Mouse (Mus musculus): ENCODE measurements at regions not wholly inside any gene's neighbourhood (a gene's known extent, or its start where the extent isn't known, plus 50 kb on each side); places are given as distances from the start of the nearest gene placed in this dataset.
A peak's percentile ranks its signal among the peaks of the same experiment; 100 is the strongest.
"Not testable (repeated sequence)": the region's sequence is repeated elsewhere in the genome, so short reads cannot be mapped to it uniquely, and the experiment has no call there.

DNA sequence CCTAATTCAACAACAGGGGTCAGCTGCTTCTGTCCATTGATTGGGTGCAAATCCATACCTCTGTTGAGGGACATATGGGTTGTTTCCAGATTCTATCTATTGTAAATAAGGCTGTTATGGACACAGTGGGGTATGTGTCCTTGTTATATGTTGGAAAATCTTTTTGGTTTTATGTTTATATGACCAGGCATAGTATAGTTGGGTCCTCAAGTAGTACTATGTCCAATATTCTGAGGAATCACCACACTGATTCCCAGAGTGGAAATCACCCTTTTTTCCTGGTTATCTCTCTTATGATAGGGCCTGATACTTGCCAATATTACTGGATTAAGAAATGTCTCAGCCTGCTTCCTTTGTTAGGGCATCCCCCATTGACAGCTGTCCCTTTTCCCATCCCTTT lies 1471.0 kb downstream of the Kcnt2 start:
- no peak for DNase-seq

DNA sequence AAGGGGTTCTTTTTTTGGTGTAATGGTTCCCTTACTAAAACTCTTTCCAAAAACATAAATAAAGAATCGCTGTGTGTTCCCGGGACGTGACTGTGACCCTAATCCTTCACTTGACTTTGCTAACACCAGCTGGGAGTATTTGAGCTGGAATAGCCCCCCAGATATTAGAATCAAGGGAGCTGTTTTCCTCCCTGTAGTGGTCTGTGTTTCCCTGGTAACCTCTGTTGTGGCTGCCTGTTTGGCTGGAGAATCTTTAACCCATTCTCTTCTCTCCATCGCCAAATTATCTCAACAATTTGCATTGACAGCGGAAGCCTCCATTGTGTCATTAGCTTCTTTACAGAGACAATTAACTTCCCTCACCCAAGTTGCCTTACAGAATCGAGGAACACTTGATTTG lies 1471.6 kb downstream of the Kcnt2 start:
- no peak for DNase-seq

DNA sequence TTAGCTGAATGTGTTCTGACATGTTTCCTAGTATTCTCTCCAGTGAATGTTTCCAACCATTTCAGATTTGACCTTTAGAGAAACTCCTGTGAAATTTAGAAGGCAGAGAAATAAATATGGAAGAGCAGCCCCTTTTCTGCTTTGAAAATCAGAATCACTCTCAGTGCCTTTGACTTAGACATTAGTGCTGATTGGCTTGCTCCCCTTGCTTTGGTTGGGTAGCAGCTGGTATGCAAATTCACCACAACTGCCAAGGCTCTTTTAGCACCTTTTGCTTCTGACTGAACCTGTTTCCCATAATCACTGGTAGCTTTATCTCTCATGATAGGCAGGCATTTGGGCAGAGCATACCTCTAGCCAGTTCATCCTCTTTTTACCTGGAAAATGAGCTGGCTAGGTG lies 1495.3 kb downstream of the Kcnt2 start:
- no peak for DNase-seq

DNA sequence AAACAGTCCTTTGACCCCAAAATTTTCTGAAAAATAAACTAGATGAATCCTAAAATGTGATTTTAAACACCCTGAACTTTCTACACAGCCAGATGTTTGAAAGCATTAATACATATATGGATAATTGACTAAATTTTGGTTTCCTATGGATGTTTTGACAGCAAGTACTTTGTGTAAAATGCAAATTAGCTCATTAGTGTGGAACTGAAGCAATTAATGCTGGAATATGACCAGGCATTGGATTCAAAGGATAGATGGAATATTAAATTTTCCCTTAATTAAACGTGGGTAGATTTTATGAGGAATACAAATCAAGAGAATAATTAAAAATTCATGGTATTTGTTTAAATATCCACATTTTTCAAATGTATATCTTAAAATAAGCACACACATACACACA lies 1530.1 kb downstream of the Kcnt2 start:
- DNase-seq: no peak

DNA sequence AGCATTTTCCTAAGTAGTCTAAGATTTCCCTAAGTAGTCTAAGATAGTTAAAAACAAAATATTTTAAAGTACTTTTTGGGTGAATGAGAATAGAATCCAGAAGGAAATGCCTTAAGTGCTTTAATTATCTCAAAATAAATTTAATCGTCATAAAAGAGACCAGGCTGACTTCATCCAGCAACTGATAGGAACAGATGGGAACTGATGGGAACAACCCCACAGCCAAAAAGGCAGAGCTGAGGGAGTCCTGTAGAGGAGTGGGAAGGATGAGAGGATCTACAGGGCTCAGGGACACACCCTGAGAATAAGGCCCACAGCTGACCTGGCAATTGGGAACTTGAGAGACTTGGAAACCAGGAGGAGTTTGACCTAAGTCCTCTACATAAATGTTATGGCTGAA lies 1537.4 kb downstream of the Kcnt2 start:
- DNase-seq: no peak

DNA sequence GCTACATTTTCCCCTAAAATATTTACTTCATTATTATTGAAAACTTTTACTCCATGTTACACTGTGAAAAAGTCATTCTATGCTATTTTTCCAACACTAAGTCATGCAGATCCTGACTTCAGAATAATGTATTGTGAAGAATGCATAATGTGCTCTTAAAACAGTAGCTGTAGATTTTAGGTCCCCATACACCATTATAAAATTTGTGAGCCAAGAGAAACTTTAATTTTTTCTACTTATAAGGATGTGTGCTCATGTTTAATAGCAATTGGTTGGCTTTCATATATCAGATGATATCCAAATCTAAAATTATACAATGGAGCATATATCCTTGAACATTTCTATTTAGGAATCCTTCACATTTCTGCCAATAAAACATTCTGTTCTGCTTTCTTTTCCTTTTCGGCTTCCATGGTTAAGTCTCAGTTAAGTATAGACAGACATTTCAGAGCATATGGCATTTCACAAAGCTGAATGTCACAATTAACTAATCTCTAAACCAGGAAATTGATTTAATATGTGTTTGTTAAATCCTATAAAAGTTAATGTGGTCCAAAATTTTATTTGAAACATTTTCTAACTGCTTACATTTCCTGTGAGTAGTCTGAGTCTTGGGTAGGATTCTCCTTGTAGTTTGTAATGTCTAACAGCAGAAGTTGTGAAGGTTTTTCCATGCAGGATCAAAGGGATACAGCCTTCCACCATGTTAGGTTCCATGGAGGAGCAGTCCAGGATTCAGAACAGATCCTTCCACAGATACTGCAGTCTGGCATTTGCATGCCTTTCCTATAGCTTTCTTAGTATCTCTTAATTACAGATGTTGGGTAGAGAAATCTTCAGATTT lies 1567.6 kb downstream of the Kcnt2 start:
- DNase-seq: no peak

DNA sequence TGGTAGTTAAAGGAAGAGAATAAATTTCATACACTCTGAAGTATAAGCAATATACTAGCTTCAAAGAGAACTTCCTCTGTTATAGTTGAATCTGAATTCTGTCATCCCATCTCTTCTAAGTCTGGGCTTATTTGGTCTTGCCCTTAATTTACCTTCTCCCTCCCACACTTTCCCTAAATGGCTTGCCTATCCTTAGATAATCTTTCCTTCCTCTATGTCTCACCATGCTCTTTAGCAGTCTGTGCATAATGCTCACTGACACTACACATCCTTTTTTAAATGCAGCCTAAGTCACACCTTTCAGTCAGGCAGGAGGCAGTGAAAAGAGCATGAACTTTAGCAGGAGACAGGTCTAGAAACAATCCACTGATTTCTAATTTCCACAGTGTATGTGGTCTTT lies 1585.5 kb downstream of the Kcnt2 start:
- DNase-seq: no peak

DNA sequence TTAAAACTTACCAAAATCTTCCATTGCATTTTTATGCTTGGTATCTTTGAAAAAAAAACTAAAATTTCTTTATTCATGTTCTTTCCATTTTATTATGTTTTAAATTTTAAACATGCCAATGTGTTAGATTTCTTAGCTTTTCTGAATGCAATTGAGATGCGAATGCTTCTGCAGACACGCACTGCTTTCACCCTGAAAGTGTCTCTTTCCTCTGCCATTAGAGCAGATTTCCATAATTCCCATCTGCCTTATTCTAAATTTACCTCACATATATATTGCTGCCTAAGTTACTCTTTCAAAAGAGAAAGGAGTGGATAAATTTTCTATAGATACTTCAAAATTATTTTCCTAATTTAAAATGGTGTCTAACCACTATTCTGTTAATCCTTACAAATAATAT lies 1596.6 kb downstream of the Kcnt2 start:
- no peak for DNase-seq

DNA sequence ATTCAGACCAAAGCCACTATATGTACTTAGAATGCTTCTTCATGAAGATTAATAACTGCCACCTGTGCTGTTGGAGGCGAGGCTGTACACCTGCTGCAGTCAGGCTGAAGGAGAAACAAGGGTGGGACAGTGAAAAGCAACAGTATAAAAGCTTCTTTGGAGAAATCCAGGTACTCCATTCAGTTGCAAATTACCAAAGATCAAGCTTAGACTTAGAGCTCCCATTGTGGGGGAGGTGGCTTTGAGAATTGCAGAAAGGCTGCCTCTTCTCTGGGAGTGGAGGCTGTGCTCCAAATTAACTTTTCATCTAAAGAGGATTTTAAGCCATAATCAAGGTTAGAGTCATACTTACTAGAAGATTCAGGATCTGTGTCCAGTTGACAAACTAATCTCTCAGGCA lies 1607.9 kb downstream of the Kcnt2 start:
- DNase-seq: not testable (repeated sequence)

DNA sequence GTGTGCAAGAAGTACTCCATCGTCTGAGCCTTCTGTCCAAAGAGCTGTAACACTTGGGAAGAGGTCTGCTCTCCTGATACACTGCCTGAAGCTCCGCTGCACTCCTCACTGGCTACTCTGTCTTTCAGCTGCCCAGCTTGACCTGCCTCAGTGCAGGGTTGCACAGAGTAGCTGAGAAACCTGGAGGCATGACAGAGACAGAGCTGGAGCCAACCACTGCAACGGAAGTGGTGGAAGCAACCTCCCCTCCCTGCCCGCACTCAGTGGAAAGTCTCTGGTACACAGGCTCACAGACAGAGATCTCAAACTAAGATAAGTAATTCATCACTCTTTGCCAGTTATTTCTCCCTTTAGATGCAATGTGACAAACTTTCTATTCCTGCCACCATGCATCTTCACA lies 1638.4 kb downstream of the Kcnt2 start:
- no peak for DNase-seq

DNA sequence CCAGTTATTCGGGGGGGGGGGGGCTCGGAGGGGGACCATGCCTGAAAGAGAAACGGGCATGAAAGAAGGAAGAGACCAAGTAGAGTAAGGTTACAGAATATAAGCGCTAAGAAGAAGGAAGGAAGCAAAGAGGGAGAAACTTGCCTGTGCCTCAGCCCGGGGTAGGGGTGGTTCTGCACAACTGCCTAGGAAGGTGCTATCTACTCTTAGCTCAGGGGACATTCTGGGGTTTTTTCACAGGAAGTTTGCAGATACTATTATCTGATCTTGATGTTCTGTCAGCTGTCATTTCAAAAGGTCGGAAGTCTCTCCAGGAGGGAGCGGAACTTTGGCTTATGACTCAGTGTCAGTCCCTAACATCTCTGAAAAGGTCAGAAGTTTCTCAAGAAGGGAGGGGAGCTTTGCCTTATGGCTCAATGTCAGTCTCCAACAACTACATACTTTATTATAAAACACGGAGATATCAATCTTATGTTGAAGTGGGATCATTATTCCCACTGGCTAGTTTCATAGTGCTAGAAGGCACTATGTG lies 1652.0 kb downstream of the Kcnt2 start:
- DNase-seq: no peak

DNA sequence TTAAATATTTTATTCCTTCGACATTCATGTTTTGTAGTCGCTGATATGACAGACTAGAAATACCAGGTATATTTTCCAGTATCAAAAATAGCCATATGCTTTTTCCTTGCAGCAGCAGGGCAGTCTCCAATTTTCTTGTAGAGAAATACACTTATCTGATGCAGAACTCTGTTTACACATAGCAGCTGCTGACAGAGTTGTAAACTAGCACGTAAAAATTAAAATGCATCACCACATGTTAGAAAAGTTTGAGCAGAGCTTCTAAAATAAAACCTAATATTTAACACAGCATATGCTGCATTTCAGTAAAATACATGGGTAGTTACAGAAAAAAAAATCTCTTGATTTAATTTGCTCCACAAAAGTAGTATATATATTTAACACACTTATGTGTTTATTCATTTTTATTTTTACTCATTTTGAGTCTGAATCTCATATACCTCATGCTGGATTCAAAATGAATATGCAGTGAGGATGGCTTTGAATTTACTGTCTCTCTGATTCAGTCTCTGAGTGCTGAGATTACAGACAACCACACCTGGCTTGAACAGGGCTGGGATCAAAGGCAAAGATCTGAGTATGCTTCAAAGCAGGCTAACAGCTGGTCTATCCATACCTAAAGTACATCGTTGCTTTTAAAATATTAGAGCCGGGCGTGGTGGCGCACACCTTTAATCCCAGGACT lies 1665.9 kb downstream of the Kcnt2 start:
- no peak for DNase-seq

DNA sequence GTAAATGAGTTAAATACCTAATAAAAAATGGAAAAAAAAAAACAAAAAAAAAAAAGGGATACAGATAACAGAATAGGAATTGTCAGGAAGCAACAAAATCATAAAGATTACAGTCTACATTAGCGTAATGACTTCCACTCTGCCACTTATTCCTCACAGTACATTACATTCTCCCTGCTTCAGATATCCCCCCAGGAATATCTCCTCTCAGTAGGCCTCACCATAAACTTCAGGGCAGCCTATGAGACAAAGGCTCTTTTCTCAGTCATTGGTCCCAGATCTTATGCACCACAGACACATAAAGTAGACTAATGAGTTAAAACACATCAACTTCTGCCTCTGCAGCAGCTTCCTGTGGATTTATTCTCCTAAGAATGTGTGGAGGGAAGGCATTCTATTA lies 1680.2 kb downstream of the Kcnt2 start:
- DNase-seq: no peak

DNA sequence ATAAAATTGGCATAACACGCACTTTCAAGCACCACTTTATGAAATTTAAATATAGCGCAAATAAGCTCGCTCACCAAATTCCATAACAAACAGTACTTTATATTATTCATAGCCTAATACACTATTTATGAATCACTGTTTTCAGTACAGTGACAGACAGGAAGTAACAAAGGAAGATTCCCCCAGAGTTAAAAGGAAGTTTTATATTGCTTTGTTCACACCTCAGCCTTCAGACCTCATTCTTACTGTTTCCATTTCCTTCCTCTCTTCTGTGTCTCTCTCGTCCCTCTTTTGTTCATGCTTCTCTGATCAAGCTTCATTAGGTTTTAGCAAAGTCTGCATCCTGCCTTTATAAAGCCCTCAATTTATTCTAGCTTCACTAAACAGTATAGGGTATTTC lies 1680.8 kb downstream of the Kcnt2 start:
- DNase-seq: no peak

DNA sequence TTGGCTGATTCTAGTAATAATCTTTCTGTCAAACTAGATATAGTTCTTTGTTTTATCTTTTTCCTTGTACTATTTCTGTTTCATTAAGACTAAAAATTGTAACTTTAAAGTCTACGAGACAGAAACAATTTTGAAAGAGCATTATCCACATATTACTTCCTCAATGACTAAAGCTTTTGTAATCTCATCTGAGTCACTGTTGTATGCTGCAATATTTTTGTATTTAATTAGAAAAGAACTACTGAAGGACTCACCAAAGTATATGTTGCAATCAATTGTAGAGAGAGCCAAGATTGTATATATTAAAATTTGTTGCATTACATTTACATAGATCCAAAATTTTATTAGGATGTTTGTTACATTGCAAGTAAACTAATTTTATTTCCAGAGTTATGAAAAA lies 1692.4 kb upstream of the B3galt2 start:
- no peak for DNase-seq

DNA sequence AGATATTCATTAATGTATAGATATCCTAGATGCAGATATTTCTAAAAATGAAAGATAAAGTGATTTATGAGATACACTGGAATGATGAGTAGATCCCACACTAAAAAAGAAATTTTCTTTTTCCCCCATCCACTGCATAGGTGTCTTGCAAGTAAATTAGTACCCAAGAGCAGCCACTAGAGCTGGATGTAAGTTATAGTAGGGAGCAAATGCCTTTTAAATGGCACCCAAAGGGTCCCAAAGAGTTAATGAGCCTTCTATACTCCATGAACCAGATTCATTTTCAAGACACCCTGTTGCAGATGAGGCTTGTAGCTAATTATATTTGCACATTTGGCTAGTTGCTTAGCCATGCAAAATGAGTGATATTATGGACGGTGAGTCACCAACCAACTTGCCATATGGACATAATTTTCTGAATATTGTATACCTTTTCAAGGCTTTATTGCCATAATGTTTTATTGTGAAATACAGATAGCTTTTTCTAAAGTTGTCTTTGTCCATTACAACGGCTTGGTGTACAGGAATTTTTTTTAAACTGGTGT lies 1686.1 kb upstream of the B3galt2 start:
- no peak for DNase-seq

DNA sequence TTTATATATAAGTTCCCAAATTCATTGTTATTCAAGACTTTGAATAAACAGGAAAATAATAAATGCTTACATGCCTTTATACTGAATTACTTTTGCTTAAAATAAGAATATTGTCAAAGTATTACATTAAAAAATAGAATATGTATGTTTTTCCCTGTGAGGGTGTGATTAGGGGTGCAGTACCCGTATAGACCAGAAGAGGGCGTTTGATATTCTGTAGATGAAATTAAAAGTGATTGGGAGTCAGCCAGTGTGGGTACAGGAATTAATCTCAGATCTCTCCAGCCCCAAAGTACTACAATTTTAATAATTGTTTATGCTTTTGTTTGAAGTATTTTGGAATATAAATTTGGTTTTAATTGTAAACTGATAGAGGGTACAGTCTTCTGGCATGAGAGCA lies 1678.7 kb upstream of the B3galt2 start:
- peak; percentile 10 for DNase-seq

DNA sequence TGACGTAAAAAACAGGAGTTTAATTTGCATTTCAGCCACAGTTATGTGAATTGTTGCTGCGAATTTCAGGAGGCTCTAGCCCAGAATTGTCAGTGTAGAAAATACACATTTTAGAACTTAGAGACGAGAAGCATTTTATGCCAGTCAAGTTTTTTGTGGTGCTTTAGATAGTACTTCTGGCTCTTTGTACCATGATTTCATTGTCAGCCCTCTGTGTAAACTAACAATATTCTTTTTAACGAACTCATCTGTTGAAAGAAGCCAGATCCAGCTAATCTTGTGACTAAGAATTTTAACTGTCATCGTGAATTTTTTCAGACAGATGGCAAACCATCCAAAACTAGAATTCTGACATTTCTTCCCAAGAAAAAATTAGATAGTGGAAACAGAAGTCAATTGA lies 1672.3 kb upstream of the B3galt2 start:
- no peak for DNase-seq

DNA sequence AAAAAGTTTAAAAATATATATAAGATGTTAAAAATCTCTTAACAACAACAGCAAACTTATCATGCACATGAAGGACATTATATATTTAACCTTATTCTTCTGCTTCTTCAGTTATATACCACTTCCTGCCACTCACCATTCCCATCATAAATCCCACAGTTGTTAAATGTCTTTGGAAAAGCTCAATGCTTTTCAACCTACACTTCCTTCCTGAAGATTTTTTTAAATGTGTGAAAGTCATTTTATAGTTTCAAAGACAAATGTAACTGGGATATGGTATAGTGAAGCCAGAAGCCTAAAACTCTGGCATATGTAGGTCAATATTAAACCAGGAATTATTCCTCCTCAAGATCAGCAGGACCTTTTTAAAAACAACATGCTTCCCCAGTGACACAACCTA lies 1666.1 kb upstream of the B3galt2 start:
- DNase-seq: no peak

DNA sequence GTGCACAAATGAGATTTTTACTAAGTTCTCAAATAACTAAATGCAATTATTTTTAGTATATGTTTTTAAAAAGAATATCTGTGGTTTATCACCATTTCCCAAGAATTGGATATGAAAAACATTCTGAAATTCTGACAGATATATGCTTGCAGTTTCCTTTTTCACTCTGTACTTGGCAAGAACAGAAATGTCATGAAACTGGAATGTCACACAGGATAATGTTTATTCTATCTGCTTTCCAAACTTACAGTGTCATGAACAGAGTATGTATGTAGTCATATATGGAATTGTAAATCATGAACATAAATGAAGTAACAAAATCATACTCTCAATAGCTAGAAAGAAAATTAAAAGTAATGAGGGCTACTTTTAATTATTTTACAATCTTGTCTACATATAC lies 1640.7 kb upstream of the B3galt2 start:
- no peak for DNase-seq

DNA sequence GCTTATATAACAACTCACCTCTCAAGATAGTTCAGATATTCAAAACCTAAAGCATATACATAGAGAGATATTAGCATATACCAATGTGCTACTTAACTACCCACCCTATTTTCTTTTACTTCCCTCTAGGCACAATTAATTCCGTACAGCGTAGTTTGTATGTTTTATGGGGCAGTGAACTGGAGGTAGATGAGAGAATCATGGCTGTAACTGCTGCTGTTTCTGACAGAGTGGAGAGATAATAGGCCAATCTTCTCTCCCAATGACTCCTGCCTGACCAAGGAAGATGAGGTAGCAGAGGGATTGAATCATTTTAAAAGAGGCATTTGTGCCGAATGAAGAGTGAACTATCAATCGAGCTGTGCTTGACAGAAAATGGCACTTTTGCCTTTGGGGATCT lies 1640.1 kb upstream of the B3galt2 start:
- no peak for DNase-seq

DNA sequence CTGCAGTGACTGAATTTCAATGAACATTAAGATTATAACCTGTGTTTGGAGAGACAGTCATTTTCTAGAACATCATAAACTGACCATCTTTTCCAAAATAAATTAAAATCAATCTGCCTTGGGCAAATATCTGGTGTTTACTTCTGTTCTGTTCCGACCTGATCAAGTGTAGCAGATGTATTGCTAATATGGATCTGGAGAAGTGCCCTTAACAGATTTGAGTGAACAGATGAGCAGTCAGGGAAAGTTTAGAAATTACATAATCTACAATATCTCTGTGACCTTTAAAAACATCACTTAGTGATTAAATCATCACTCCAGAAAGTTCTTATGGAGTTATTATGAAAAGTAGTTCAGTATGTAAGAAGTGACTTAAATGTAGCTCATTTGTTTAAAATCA lies 1634.1 kb upstream of the B3galt2 start:
- no peak for DNase-seq

DNA sequence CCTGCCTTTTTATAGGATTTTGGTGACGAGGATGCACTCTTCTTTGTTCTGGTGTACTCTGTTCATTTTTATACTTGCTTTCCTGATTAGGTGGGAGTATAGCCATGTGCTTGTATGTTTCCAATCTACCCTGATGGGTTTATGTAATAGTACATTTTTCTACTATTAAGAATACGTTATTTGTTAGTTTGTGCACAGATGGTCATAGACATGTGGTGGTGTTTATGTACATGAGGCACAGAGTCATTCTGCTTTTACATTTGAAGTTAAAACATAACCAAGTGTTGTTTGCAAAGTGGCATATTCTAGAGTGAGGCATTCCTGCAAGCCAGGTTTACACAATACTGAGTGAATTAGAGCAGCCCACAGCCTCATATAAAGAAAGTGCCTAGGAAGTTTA lies 1597.7 kb upstream of the B3galt2 start:
- DNase-seq: no peak

DNA sequence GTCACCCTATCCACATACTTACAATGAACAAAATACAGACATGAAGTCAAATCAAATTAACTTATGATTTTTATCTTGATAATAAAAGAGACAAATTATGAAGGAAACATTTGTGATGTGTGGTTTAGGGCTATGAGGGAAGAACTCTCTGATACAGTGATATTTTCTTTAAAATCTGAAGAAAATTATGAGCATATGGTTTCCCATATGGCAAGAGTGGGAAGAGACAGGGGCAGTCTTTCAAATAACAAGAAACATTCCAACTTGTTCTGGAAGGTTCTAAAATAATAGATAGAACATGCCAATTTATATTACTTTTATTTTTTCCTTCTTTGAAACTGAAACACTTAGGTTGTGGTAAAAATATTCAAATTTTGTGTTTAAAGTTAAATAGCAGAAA lies 1585.3 kb upstream of the B3galt2 start:
- no peak for DNase-seq
